Mouse (Mus musculus): ENCODE data around the gene Cd4.
A peak's percentile ranks its signal among the peaks of the same experiment; 100 is the strongest.

Gene Cd4

DNA sequence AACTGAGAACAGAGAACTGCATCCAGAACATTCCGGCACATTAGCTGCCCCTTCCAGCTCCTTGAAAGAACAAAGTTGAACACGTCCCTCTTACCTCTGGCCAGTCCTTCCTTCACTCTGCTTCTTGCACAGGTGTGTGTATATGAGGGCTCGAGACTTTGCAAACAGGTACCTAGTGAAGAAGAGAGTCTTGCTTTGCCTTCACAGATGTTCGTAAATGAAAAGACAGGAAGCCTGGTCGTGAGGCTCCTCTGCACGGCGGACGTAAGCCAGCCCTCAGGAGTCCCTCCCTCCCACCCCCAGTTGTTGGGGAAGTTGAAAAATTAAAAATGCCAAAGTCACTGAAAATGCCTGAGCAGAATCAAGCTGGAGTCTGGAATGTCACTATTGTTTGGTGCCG lies at the start of gene Cd4:
TSS of gene Cd4 (minus strand) at position 236 of the 400 bp plus-strand sequence.
- no peak for DNase-seq (ENCODE audit: low read depth, low spot score)

DNA sequence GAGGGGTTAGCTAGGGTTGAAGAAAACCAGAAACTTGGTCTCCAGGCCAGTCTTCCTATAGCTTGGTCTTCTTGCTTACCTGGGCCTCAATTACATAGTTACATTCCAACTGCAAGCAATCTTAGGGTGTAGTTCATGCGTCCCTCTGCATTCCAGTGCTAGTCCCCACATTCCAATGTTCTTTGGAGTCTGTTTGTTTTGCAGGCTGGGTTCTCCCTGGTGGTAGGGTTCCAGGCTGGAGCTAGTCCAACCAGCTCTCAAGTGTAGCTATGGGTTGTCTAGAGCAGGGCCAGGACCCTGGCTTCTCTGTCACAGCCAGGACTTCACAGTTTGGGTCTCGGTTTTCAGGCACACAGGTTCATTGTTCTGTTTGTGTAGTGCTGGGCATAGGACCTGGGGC lies 49.5 kb upstream of the Cd4 start:
- DNase-seq (ENCODE audit: low read depth, low spot score) = no peak

DNA sequence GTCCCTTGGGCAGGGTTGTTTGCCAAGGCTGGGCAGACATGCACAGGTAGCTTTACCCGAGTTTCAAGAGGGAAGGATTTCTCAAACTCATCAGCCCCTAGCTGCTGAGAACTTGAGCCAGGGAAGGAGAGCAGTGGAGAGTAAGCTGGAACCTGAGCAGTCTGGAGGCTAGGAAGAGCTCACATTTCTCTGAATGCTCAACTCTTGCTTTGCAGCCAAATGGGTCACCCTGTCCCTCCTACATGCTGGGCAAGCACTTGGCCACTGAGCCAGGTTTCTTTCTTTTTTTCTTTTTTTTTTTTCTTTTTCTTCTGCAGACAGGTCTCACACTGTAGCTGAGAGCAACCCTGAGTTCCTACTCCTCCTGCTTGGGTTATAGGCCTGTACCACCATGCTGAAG lies 48.7 kb upstream of the Cd4 start:
- DNase-seq (ENCODE audit: low read depth, low spot score) = no peak

DNA sequence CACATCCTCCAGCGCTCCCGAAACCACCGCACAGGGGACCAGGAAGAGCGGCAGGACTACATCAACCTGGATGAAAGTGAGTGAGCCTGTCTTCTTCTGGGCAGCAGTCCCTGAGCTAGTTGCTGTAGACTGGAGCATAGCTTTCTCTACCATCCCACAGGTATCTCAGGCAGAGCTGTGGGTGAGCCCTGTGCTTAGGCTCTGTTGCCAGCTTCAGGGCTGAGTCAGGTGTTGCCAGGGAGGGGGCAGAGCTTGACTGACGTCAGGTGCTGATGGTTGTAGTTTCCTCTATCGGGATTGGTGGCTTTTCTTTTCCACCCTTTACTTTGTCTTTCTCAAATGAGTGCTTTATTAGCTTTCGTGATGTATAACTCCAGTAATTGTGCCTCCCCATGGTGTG lies 46.6 kb upstream of the Cd4 start:
- DNase-seq (ENCODE audit: low read depth, low spot score) = no peak

DNA sequence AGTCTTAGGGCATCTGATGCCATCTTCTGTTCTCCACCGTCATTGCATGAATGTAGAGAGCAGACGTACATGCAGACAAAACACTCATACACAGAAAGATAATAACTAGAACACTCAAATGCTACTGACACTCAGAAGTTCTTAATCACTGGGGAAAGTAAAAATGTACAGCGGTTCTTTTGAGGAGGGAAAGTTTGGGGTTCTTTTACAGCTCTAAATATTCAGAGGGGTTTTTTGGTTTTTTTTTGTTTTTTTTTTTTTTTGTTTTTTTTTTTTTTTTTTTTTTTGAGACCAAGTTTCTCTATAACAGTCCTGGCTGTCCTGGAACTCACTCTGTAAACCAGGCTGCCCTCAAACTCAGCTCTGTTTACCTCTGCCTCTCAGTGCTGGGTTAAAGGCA lies 45.1 kb upstream of the Cd4 start:
- no peak for DNase-seq (ENCODE audit: low read depth, low spot score)

DNA sequence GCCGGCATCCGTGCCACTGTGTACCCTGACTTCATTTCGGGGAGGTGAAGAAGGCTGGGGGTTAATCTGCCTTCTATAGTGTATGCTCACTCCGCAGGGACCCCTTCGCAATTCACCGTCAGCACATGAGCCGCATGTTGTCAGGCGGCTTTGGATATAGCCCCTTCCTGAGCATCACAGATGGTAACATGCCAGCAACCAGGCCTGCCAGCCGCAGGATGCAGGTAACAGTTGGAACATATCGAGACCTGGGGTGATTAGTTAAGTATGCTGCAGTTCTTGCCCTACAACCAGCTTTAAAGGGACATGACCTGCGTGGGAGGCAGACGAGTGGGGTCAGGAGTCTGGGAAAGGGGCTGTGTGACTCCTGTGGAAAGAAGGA lies 44.3 kb upstream of the Cd4 start:
- DNase-seq (ENCODE audit: low read depth, low spot score) = no peak

DNA sequence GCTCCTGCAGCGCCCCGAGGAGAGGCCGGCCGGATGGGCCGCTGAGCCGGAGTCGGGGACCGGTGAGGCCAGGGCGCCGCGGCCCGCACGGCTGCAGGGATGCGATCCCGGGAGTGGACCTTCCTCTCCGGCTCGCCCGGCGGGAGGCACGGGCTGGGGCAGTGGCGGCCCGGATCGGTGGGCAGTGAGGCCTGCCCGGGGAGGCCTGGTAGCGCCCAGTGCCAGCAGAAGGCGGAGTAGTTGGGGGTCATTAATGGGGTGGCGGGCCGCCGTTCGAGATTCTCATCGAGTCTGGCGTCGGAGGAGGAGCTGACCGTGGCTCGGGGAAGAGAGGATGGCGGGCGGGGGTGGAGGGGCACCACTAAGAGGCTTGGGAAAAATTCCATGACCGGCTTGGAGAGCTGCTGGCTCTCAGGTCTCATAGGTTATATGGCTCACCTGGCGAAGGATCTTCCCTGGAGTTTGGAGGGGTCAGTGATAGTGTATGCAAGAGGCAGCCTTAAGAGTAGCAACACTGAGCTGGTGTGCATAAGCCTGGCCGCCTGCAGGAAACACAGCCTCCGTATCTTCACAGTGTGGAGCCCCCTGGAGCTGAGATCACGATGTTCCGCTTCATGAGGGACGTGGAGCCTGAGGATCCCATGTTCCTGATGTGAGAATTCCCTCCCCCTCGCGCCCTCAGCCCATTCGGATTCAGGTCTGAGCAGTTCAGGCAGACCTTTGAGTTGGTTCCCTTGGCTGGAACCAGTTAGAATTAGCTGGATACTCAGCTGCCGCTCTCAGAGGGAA lies 43.7 kb upstream of the Cd4 start:
- DNase-seq (ENCODE audit: low read depth, low spot score) = no peak

DNA sequence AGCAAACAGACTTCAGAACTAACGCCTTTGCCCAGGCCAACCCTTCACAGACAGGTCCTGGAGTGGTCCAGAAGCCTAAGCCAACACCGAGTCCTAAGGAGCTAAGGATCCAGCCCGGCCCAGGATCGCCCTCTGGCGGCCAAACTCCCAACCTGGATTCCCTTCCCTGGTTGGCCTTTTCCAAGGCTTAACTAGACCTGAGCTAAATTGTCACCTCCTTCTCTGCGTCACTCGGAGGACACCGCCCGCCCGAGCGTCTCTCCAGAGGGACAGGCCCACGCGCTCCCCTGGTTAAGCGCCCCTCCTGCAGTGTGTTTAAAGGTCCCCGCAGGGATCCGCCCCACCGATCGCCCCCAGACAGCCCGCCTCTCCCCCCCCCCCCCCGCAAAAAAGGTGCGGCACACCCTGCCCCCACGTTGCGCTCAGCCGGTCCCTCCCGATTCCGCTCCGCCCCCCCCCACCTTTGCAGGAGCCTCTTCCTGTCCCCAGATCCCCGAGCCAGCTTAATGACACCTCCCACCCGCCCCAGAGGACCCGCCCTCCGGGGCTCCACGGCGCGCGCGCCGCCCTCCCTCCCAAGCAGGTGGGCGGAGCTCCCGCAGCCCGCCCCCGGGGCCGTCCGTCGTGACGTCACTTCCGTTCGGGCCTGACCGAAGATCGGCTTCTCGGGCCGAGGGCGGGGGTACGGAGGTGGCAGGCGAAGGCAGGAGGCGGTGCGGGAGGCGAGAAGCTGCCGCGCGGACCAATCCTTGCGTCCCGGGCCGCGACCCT lies 42.9 kb upstream of the Cd4 start, which contains the start of gene Mlf2:
TSS of gene Mlf2 (plus strand) at position 633 of the 771 bp plus-strand sequence.
- peak; percentile 93 for DNase-seq (ENCODE audit: low read depth, low spot score)

DNA sequence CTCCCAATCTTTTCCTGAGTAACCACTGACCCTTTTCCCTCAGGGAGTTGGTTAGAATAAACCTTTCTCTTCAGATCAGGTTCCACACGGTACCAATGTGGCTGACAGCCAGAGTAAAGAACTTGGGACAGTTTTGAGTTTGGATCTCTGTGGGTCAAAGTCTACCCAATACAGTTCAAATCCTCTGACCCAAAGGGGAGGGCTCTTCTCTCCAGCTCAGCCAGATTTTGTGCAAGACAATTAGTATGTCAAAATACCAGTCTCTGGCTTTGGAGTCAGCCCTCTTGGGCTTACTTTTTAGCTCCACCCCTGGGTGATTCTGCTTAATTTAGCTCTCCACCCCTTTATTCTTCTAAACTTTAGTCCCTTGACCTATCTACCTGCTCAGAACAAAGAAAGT lies 42.2 kb upstream of the Cd4 start:
- no peak for DNase-seq (ENCODE audit: low read depth, low spot score)

DNA sequence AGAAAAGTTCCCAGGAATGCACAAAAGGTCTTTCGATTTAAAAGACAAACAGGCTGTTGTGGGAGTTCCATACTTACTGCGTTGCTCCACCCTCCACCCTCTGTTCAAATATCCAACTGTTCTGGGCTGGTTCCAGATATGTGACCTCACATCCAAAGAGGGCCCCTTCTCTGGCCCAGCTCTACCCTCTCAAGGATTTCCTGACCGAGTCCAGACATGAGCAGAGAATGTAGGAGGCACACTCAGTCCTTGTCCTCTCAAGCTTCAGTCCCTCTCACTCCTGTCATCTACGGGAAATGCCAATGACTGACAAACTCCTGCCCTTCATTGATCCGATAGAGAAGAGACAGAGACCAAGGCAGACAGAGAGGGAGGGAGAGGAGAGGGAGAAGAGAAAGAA lies 37.9 kb upstream of the Cd4 start:
- DNase-seq (ENCODE audit: low read depth, low spot score) = no peak

DNA sequence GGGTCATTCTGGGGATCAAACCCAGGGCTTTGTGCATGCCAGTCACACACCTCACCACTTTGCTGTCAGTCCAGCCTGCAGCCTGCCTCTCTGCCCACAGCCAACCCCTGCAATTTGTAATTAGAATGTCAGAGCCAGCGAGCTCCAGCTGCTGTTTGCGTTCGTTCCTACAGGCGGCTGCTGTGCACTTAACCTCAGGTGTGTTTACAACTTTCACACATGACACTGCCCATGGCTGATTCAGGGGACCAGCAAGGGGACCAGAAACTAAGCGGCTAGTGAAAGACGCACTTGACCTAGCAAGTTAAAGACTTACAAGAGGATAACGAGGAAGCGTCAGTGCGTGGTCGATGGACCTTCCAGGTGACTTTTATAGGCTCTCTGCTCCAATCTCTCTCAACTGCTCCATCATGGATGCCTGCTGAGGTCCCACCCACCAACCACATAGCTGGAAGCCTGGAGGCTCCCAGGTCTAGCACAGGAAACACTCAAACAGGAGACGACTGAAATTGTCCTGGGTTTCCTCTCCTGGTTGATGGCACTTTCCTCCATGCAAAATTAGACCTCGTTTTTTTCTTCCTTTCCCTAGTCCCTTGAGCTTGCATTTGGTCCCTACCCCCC lies 37.3 kb upstream of the Cd4 start:
- no peak for DNase-seq (ENCODE audit: low read depth, low spot score)

DNA sequence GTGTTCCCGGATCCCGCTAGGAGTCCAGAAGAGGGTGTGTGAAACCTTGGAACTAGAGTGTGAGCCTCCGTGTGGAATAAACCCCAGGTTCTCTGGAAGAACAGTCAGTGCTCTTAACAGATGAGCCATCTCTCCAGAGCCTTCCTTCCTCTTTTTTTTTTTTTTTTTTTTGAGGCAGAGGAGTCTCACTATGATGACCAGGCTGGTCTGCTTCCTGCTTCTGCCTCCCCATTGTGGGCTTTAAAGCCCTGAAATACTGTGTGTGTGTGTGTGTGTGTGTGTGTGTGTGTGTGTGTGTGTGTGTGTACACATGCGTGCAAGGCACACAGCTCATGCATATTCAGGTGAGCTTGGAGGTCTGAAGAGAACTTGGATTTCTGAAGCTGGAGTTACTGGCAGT lies 33.5 kb upstream of the Cd4 start:
- no peak for DNase-seq (ENCODE audit: low read depth, low spot score)

DNA sequence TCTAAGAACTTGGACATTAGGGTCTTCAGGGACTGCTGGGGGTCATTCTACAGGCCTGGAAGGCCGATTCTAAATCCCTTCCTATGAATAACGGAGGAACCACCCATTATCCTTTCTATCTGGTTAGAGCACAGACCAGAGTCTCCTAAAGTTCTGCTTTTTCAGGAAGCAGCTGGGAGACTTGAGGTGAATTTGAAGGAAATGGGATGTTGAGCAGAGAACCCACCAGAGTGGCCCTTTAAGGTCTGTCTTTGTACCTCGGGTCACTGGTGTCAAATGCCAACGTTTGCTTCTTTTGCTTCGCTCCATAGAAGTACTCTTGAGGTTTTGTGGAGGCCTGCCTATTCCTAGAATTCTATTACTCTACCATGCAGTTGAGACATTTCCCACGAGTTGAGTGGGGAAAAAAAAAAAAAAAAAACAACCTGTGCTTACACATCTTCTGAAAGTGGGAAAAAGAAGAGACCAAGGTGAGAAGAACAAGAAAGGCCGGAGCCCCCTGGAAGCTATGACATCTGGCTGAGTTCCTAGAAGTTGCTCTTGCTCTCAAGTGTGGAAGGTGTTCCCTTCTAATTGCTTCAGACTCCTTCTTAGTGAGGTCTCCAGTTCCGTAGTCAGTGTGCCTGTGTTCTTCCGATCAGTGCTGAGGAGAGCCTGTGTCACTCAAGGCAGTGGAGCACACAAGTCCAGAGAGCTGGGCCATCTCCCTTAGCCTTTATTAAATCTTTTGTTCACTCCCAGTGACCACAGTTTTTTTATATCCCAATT lies 32.5 kb upstream of the Cd4 start:
- DNase-seq (ENCODE audit: low read depth, low spot score) = no peak

DNA sequence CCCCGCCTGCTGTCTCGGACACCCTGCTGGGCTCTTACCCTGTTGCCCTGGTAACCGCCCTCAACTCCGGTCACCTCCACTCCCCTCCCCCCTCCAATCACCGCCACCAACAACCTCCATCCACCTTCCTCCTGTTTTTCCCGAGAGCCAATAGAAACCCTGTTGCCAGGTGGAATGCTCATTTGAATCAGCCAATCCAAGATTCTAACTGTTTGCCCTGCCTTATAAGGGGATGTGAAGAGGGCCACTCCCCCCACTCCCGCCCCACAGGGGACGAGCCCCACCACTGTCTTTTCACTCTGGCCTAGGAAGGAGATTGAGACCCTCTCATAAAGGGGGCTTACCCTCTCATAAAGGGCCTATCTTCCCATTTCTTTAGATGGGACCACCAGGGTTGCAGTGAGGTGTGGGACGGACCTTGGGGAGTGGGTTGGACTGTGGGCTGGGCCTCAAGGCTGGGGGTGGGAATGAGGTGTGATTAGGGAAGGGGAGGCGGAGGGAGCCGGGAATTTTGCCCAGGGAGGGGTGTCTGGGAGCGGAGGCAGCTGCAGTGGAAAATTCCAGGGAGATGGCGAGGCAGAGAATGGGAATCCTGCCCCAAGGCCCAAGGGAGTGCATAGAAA lies 31.8 kb upstream of the Cd4 start, which contains the start of gene Ptms:
TSS of gene Ptms (minus strand) at position 409 of the 623 bp plus-strand sequence.
- DNase-seq (ENCODE audit: low read depth, low spot score) = peak; percentile 98

DNA sequence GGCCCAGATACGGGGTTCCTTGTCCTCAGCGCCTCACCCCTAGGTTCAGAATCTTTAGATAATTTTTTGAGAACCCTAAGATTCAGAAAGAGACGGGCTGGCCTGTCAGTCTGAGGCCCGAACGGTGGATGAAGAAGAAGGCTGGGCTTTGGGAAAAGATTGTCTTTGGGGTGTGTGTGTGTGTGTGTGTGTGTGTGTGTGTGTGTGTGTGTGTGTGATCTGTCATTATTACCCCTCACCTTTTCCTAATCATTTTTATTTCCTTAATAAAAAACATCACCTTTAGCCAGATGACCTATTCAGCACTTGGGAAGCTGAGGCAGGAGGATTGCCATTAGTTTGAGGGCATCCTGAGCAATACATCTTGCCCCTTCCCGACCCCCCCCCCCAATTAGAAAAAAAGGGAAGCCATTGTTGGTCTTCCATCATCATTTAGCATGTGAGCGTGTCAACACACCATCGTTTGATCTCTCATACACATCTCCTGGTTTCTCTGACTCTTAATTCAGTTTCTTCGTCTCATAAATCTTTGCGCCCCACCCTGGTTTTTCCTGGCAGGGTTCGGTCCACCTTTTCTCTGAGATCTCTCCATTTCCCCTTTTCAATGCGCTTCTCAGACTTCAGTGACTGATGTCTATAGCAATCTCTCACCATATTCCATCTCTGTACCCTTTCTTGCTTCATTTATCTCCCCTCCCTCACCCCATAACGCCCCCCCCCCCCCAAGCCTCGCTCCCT lies 31.0 kb upstream of the Cd4 start:
- DNase-seq (ENCODE audit: low read depth, low spot score) = no peak

DNA sequence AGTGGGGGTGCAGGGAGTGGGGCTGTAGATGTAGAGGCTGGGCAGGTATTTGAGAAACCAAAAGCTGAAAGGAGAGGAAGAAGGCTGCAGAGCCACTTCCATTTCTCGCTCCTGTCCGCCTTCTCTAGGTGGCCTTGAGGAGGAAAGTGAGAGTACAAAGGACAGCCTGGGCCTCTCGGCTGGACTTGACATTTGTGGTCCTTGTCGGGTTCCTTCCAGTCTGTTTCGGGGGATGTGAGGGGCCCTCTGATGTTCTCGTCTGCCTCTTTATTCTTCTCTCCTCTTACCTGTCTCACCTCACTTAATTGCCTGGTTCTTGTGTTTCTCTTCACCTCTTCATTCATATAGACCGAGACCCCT lies 30.3 kb upstream of the Cd4 start:
- DNase-seq (ENCODE audit: low read depth, low spot score) = no peak

DNA sequence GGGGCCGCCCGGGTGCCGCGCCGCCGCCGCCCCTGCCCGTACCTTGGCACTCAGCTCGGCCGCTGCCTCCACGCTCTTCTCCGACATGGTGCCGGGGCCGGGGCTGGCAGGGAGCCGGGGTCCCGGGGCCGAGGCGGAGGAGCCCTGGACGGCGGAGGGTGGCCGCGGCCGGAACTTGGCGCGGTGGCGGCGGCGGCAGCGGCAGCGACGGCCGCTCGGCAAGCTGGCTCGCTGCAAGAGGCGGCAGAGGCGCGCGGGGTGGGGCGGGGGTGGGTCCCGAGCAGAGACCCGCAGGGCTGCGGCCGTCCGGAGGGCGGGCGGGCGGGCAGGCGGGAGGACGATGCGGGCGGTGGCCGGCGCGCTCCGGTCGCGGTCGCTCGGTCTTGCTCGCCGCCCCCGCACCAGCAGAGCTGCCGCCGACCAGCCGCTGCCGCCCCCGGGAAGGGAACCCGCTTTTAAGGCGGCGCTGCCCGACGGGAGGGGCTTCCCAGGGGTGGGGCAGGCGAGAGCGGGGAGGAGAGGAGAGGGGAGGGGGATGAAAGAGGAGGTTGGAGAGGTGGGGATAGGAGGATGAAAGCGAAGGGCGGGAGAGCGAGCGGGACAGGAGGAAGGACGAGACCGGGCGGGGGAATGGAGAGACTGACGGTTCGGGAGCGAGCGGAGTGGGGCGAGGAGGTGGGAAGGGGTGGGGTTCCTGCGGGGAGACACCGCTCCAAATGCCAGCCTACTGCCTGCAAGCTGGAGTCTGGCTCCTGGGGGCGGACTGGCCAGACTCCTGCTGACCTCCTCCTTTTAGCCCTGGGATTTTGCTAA lies 29.7 kb upstream of the Cd4 start:
- DNase-seq (ENCODE audit: low read depth, low spot score) = peak; percentile 96

DNA sequence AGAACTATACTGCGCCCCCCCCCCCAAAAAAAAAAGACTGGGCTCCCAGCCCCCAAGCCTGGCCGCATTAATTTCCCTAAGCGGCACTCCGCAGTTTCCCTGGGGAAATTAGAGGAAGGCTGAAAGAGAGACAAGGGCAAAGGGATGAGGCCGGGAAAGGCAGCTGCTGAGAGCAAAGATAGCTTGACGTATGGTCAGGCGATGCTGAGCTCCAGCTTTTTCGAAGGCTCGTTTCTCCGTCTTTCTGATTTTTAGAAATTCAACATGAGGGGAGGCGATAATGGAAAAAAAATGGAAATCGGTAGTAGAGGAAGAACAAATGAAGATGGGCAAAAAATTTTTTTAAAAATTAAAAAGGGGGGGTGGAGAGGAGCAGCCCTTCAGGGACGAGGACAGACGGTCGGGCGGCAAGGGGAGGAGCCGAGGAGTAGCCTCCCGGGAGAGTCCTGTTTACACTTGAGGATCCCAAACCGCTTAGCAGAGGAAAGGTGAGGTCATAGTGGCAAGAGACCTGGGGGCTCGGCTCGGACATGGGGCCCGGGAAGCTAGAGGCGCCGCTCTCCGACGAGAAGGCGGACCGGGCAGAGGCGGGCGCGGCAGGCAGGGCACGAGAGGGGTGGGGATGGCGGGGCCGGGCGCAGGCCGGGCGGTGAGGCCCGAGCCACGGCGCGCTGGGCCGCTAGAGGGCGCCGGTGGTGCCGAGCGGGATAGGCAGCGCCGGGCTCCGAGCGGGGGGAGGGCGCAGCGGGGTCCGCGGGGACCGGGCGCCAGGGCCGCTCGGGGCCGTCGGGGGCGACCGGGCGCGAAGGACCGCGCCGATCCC lies 28.9 kb upstream of the Cd4 start:
- no peak for DNase-seq (ENCODE audit: low read depth, low spot score)

All from brain, embryonic 18.5 days (tissue).